Mouse (Mus musculus) ovary, postnatal 36 days (tissue): ENCODE measurements around the gene 2210016L21Rik.

Experiments used
- DNase-seq: peaks from one replicate; pipeline ENCODE4 v3.0.0; 2022; ENCODE audit warnings: low spot score, mixed read lengths

The 2210016L21Rik gene

GRCm38 (mm10) chr5:114979250-114980121 is 37.5 kb downstream of the 2210016L21Rik start:
- DNase-seq: peak; percentile 72

GRCm38 (mm10) chr5:114980122-114980748 is 38.3 kb downstream of the 2210016L21Rik start:
- DNase-seq: no peak

GRCm38 (mm10) chr5:114982001-114982400 is 40.0 kb downstream of the 2210016L21Rik start:
- no peak for DNase-seq

GRCm38 (mm10) chr5:114985074-114985473 is 43.1 kb downstream of the 2210016L21Rik start:
- DNase-seq: no peak

GRCm38 (mm10) chr5:114996447-114996846 is 54.5 kb downstream of the 2210016L21Rik start:
- DNase-seq: no peak

GRCm38 (mm10) chr5:114997327-114997726 is 55.4 kb downstream of the 2210016L21Rik start:
- DNase-seq: no peak
